ENCODE assay signal across 28 mouse cellular contexts in the genomic region with DNA sequence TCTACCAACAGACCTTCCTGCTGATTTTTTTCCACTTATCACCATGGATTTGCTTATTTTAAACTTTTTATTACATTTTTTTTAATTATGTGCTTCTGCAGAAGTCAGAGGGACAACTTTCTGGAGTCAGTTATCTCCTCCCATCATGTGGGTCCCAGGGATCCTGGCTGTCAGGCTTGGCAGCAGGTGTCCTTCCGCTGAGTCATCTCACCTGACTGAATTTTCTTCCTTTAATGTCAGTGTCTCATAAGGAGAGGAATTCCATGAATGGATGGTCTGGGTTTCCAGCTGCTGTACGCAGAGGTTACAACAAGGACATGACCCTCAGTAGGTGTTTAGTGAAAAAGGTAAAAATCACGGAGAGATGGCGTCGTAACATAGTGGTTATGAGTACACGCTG.
"Had no signal": no experiment of that assay in that cellular context is flagged by ENCODE, and none has a peak within 500 bp of the region (broad histone marks: within the 10 kb centered on the region; RNA-seq: fewer than 3 reads in every experiment).

No protein-coding gene starts in this region.

- H3K9ac ChIP-seq: limb, embryonic 12.5 days; limb, embryonic 13.5 days; limb, embryonic 15.5 days; liver, embryonic 12.5 days; liver, embryonic 13.5 days; liver, embryonic 14.5 days; liver, embryonic 15.5 days; liver, postnatal 0 days; lung, embryonic 14.5 days; lung, embryonic 15.5 days; midbrain, embryonic 12.5 days; midbrain, embryonic 13.5 days; midbrain, embryonic 15.5 days; neural tube, embryonic 12.5 days had no signal

- H3K9me3 ChIP-seq: limb, embryonic 10.5 days; limb, embryonic 12.5 days; limb, embryonic 13.5 days; limb, embryonic 15.5 days; liver, embryonic 12.5 days; liver, embryonic 13.5 days; liver, embryonic 15.5 days; lung, embryonic 15.5 days; midbrain, embryonic 10.5 days; midbrain, embryonic 12.5 days; midbrain, embryonic 13.5 days; midbrain, embryonic 15.5 days; neural tube, embryonic 12.5 days had no signal

- H3K4me3 ChIP-seq: limb, embryonic 10.5 days; limb, embryonic 12.5 days; limb, embryonic 13.5 days; limb, embryonic 15.5 days; liver, embryonic 12.5 days; liver, embryonic 13.5 days; liver, embryonic 15.5 days; lung, embryonic 15.5 days; megakaryocyte, embryonic 14.5 days; midbrain, embryonic 10.5 days; midbrain, embryonic 12.5 days; midbrain, embryonic 13.5 days; midbrain, embryonic 15.5 days; myocyte; neural tube, embryonic 12.5 days had no signal

- H3K27me3 ChIP-seq: limb, embryonic 12.5 days; limb, embryonic 13.5 days; limb, embryonic 15.5 days; liver, embryonic 13.5 days; lung, embryonic 15.5 days; megakaryocyte, embryonic 14.5 days; midbrain, embryonic 12.5 days; midbrain, embryonic 15.5 days; neural tube, embryonic 12.5 days had no signal

- H3K4me1 ChIP-seq: limb, embryonic 10.5 days; limb, embryonic 12.5 days; limb, embryonic 13.5 days; limb, embryonic 15.5 days; lung, embryonic 15.5 days; midbrain, embryonic 10.5 days; midbrain, embryonic 12.5 days; midbrain, embryonic 13.5 days; midbrain, embryonic 15.5 days; neural tube, embryonic 12.5 days had no signal

- DNase-seq: left cerebral cortex, postnatal 4 days; liver; liver, embryonic 13.5 days; liver, postnatal 0 days; lung, adult 18-20 months; lung, adult 2 months; lung, embryonic 14.5 days; lung, postnatal 10 days; lung, postnatal 14 days; lung, postnatal 36 days; lung, postnatal 4 days; midbrain, embryonic 14.5 days had no signal

- H3K36me3 ChIP-seq: limb, embryonic 10.5 days; limb, embryonic 12.5 days; limb, embryonic 13.5 days; limb, embryonic 15.5 days; liver, embryonic 12.5 days; liver, embryonic 13.5 days; liver, embryonic 15.5 days; lung, embryonic 15.5 days; midbrain, embryonic 10.5 days; midbrain, embryonic 12.5 days; midbrain, embryonic 13.5 days; midbrain, embryonic 15.5 days; neural tube, embryonic 12.5 days had no signal

- H3K27ac ChIP-seq: limb, embryonic 10.5 days; limb, embryonic 12.5 days; limb, embryonic 13.5 days; limb, embryonic 15.5 days; liver, embryonic 12.5 days; liver, embryonic 13.5 days; liver, embryonic 14.5 days; liver, embryonic 15.5 days; lung, embryonic 15.5 days; macrophage; midbrain, embryonic 10.5 days; midbrain, embryonic 12.5 days; midbrain, embryonic 13.5 days; midbrain, embryonic 15.5 days; neural tube, embryonic 12.5 days had no signal
